In the genomic region with DNA sequence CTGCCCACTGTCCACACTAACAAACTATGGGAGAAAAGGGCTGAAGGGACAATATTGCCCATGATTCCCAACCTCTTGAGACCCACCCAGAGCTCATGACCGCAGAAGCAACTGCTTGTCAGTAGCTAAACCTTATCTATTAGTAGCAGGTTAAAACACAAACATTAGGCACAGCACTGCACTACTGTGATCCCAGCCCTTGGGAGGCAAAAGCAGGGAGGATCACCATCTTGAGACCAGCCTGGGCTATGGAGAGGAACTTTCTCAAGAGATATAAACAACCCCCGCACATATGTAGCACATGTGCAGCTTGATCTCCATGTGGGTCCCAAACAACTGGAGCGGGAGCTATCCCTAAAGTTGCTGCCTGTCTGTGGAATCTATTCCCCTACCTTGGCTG, we compare ENCODE assay signal across 19 mouse cellular contexts. TPM values are rescaled to one million over a fixed set of nuclear protein-coding genes. Genes with fewer than 3 reads are reported as not detected.
DNase-seq lines count a peak whose midpoint lies in the region; ATAC-seq and TF ChIP-seq lines count a peak whose summit lies in the region.
"Had no signal": no experiment of that assay in that cellular context is flagged by ENCODE, and none has a peak within 500 bp of the region (broad histone marks: within the 10 kb centered on the region; RNA-seq: fewer than 3 reads in every experiment).

No protein-coding gene starts in this region.

- H3K9me3 ChIP-seq in heart, embryonic 12.5 days (replicated peaks) = no peaks in the 10 kb centered on the region
- H3K9me3 ChIP-seq in MEL (replicated peaks; ENCODE audit: insufficient read depth, low read length) = no peaks in the 10 kb centered on the region
- H3K9me3 ChIP-seq in erythroblast, embryonic 14.5 days (ENCODE audit: control insufficient read depth, low read length) = no peaks in the 10 kb centered on the region
- H3K9me3 ChIP-seq in liver, postnatal 0 days (ENCODE audit: low read length) = no peaks in the 10 kb centered on the region
- H3K9me3 ChIP-seq: hindbrain, embryonic 10.5 days; limb, embryonic 12.5 days; midbrain, embryonic 15.5 days; neural tube, embryonic 13.5 days had no signal

- H3K79me2 ChIP-seq in MEL (ENCODE audit: control insufficient read depth, insufficient read depth, low read length, poor library complexity) = peaks cover 21% of the 10 kb centered on the region

- H3K4me2 ChIP-seq in heart, embryonic 12.5 days = no peak overlapping the region
- peak overlapping the region; percentile 48 for H3K4me2 ChIP-seq in liver, postnatal 0 days (ENCODE audit: low read depth, low read length)
- H3K4me2 ChIP-seq: limb, embryonic 12.5 days; midbrain, embryonic 15.5 days; neural tube, embryonic 13.5 days had no signal

- no peak for TF ChIP-seq POLR2A in MEL (IDR thresholded peaks at IDR 0.05; ENCODE audit: control insufficient read depth in 1 of 2, insufficient read depth in 1 of 2, low read depth in 1 of 2, low read length in 2 of 2, poor library complexity in 1 of 2)

- H3K27ac ChIP-seq in heart, embryonic 12.5 days (ENCODE audit: poor library complexity, severe bottlenecking) = no peak overlapping the region
- H3K27ac ChIP-seq in MEL (ENCODE audit: control insufficient read depth, low read depth, low read length) = peak overlapping the region; percentile 95
- H3K27ac ChIP-seq in liver, postnatal 0 days (ENCODE audit: low read depth) = peak overlapping the region; percentile 76
- H3K27ac ChIP-seq: gastrocnemius, adult 2 months; hindbrain, embryonic 10.5 days; limb, embryonic 12.5 days; midbrain, embryonic 15.5 days; neural tube, embryonic 13.5 days had no signal

- ATAC-seq in heart, embryonic 12.5 days (ENCODE audit: insufficient number of reproducible peaks, low FRiP score) = peak; percentile 85
- peak; percentile 99 for ATAC-seq in liver, postnatal 0 days
- ATAC-seq in activated CD4-positive, CD25-positive, alpha-beta regulatory T cell, adult 4 months = no peak
- ATAC-seq: forebrain, embryonic 14.5 days; midbrain, embryonic 15.5 days had no signal

- peak; percentile 95 to 96 for TF ChIP-seq EP300 in MEL (IDR thresholded peaks at IDR 0.05; ENCODE audit: low read depth in 1 of 2, low read length in 2 of 2)
- peak; percentile 96 for TF ChIP-seq EP300 in liver, postnatal 0 days (IDR thresholded peaks at IDR 0.05; ENCODE audit: low read depth)

- TF ChIP-seq RAD21 in MEL (IDR thresholded peaks at IDR 0.05; ENCODE audit: low read depth, low read length) = no peak

- DNase-seq in heart, postnatal 36 days = no peak
- peak; percentile 92 for DNase-seq in MEL (ENCODE audit: low read depth, low spot score)
- DNase-seq in liver, postnatal 0 days = peak; percentile 45
- no peak for DNase-seq in left cerebral cortex, postnatal 25 days (ENCODE audit: low spot score in 2 of 2)
- DNase-seq in thymus, postnatal 36 days = no peak
- DNase-seq: adrenal gland, postnatal 10 days; gastrocnemius, adult 2 months; kidney, adult 18-20 months; lung, postnatal 14 days; retina, postnatal 1 day; thymus, postnatal 4 days had no signal

- H3K9ac ChIP-seq in heart, embryonic 12.5 days = no peak overlapping the region
- peak overlapping the region; percentile 43; the same call in 1 of the 2 replicates for H3K9ac ChIP-seq in MEL (ENCODE audit: control insufficient read depth, low read depth, low read length, poor library complexity, severe bottlenecking)
- H3K9ac ChIP-seq in liver, postnatal 0 days (replicated peaks) = no peak overlapping the region
- H3K9ac ChIP-seq: limb, embryonic 12.5 days; midbrain, embryonic 15.5 days; neural tube, embryonic 13.5 days had no signal

- no peak overlapping the region for H3K4me3 ChIP-seq in heart, embryonic 12.5 days
- no peak overlapping the region for H3K4me3 ChIP-seq in MEL (ENCODE audit: control insufficient read depth in 1 of 2, insufficient read depth in 1 of 2, low read depth in 2 of 2, low read length in 2 of 2)
- peak overlapping the region; percentile 34 for H3K4me3 ChIP-seq in erythroblast, embryonic 14.5 days (replicated peaks)
- no peak overlapping the region for H3K4me3 ChIP-seq in liver, postnatal 0 days (ENCODE audit: low read depth, low read length)
- H3K4me3 ChIP-seq: gastrocnemius, adult 2 months; hindbrain, embryonic 10.5 days; limb, embryonic 12.5 days; midbrain, embryonic 15.5 days; neural tube, embryonic 13.5 days had no signal

- intact Hi-C loops in heart, postnatal 36 days (cut with DNase I) = no loop called here
- intact Hi-C loops in left cerebral cortex, postnatal 25 days (cut with DNase I) = no loop called here

- H3K27me3 ChIP-seq in heart, embryonic 12.5 days (replicated peaks) = no peaks in the 10 kb centered on the region
- no peaks in the 10 kb centered on the region for H3K27me3 ChIP-seq in MEL (ENCODE audit: control insufficient read depth in 1 of 2, insufficient read depth in 2 of 2, low read length in 2 of 2)
- H3K27me3 ChIP-seq in erythroblast, embryonic 14.5 days (ENCODE audit: control insufficient read depth) = no peaks in the 10 kb centered on the region
- no peaks in the 10 kb centered on the region for H3K27me3 ChIP-seq in liver, postnatal 0 days (ENCODE audit: insufficient read depth, low read length)
- H3K27me3 ChIP-seq: limb, embryonic 12.5 days; midbrain, embryonic 15.5 days; neural tube, embryonic 13.5 days had no signal

- peaks cover 27% of the 10 kb centered on the region for H3K36me3 ChIP-seq in heart, embryonic 12.5 days
- peaks cover 4 to 41% of the 10 kb centered on the region in 2 experiments for H3K36me3 ChIP-seq in MEL (ENCODE audit: control insufficient read depth in 1 of 2, insufficient read depth in 2 of 2, low read length in 2 of 2)
- peaks cover 46% of the 10 kb centered on the region for H3K36me3 ChIP-seq in erythroblast, embryonic 14.5 days (ENCODE audit: control insufficient read depth)
- peaks cover 20% of the 10 kb centered on the region for H3K36me3 ChIP-seq in liver, postnatal 0 days (replicated peaks; ENCODE audit: insufficient read depth, low read length)

- peaks cover 33% of the 10 kb centered on the region for H3K4me1 ChIP-seq in heart, embryonic 12.5 days (replicated peaks)
- peaks cover 23 to 37% of the 10 kb centered on the region in 2 experiments for H3K4me1 ChIP-seq in MEL (ENCODE audit: control insufficient read depth in 1 of 2, insufficient read depth in 2 of 2, low read length in 2 of 2)
- peaks cover 68% of the 10 kb centered on the region for H3K4me1 ChIP-seq in erythroblast, embryonic 14.5 days (ENCODE audit: control insufficient read depth)
- H3K4me1 ChIP-seq in liver, postnatal 0 days (ENCODE audit: insufficient read depth) = peaks cover 9% of the 10 kb centered on the region
- H3K4me1 ChIP-seq: midbrain, embryonic 15.5 days had no signal

- TF ChIP-seq CTCF in MEL (IDR thresholded peaks at IDR 0.05 in 2 of 3, conservative IDR thresholded peaks at IDR 0.05 in 1 of 3; ENCODE audit: control insufficient read depth in 1 of 3, insufficient read depth in 1 of 3, low read depth in 2 of 3, low read length in 3 of 3, poor library complexity in 1 of 3, severe bottlenecking in 1 of 3) = no peak
- TF ChIP-seq CTCF in liver, postnatal 0 days (IDR thresholded peaks at IDR 0.05; ENCODE audit: low read depth) = no peak

- 59% methylated on average over 3 of the region's 3 CpGs for WGBS in heart, embryonic 12.5 days
- 46% methylated on average over 3 of the region's 3 CpGs for WGBS in liver, postnatal 0 days (ENCODE audit: insufficient replicate concordance)

TF ChIP-seq in MEL, 35 proteins besides CTCF, POLR2A, EP300 and RAD21 (continues in another document):
- peak; percentile 99 for TF ChIP-seq TAL1 (IDR thresholded peaks at IDR 0.05; ENCODE audit: low read length)
- peak; percentile 92 for TF ChIP-seq RCOR1 (IDR thresholded peaks at IDR 0.05; ENCODE audit: low read depth, low read length)
- TF ChIP-seq TCF12 (IDR thresholded peaks at IDR 0.05; ENCODE audit: low read depth, low read length) = peak; percentile 96
- TF ChIP-seq ETS1 (IDR thresholded peaks at IDR 0.05; ENCODE audit: low read depth, low read length) = peak; percentile 86
- peak; percentile 97 for TF ChIP-seq MXI1 (IDR thresholded peaks at IDR 0.05; ENCODE audit: low read depth, low read length)
- TF ChIP-seq MYC (IDR thresholded peaks at IDR 0.05; ENCODE audit: low read depth, low read length) = peak; percentile 92
- no peak for TF ChIP-seq ZMIZ1 (IDR thresholded peaks at IDR 0.05; ENCODE audit: low read depth, low read length)

RNA-seq across cellular contexts. Expression of a gene that starts 30.1 kb away (rescaled TPM):
- polyA plus RNA-seq in heart, embryonic 12.5 days (2016; fragmentation: Nextera tagmentation; extraction: Ambion mirVana) = 29.2 and 35.2 TPM in 2 replicates
- total RNA-seq in heart, postnatal 36 days (2021) = 10 to 100 TPM; 39.3 TPM
- 38.5 and 43.1 TPM in 2 replicates for total RNA-seq in MEL (2012; rRNA removed)
- 10 to 100 TPM in 1 of 2 experiments, not detected in 1; 53.1 TPM for polyA plus RNA-seq in MEL (2012; ENCODE audit: insufficient read depth in 1 of 2, insufficient read length in 2 of 2, low read depth in 1 of 2, low replicate concordance in 2 of 2, missing spikeins in 1 of 2)
- polyA plus RNA-seq in erythroblast, embryonic 14.5 days (2012) = 4.9 and 6.1 TPM in 2 replicates
- 7.1 and 8.2 TPM in 2 replicates for polyA plus RNA-seq in liver, postnatal 0 days (2015; fragmentation: Nextera tagmentation; extraction: Ambion mirVana)
- 10 to 100 TPM; 29.5 to 32.9 TPM for total RNA-seq in left cerebral cortex, postnatal 25 days (2021)
- polyA plus RNA-seq in activated CD4-positive, CD25-positive, alpha-beta regulatory T cell, adult 4 months (2017; shearing (Covaris generic)) = 10 to 100 TPM; 24.3 to 24.7 TPM

RNA-seq across cellular contexts. Expression of a gene that starts 52.6 kb away (rescaled TPM):
- polyA plus RNA-seq in heart, embryonic 12.5 days (2016; fragmentation: Nextera tagmentation; extraction: Ambion mirVana) = 143 and 144 TPM in 2 replicates
- total RNA-seq in heart, postnatal 36 days (2021) = 10 to 100 TPM; 32.2 to 32.4 TPM
- 35.5 and 38.4 TPM in 2 replicates for total RNA-seq in MEL (2012; rRNA removed)
- polyA plus RNA-seq in MEL (2012; ENCODE audit: insufficient read depth in 1 of 2, insufficient read length in 2 of 2, low read depth in 1 of 2, low replicate concordance in 2 of 2, missing spikeins in 1 of 2) = 10 to 100 TPM in 1 of 2 experiments, not detected in 1; 95.0 TPM
- 4.9 and 11.7 TPM in 2 replicates for polyA plus RNA-seq in erythroblast, embryonic 14.5 days (2012)
- polyA plus RNA-seq in liver, postnatal 0 days (2015; fragmentation: Nextera tagmentation; extraction: Ambion mirVana) = 24.8 and 29.0 TPM in 2 replicates
- total RNA-seq in left cerebral cortex, postnatal 25 days (2021) = 100 to 1,000 TPM; 102 to 103 TPM
- polyA plus RNA-seq in activated CD4-positive, CD25-positive, alpha-beta regulatory T cell, adult 4 months (2017; shearing (Covaris generic)) = 1 to 10 TPM; 2.8 to 4.2 TPM

RNA-seq across cellular contexts. Expression of a gene that starts 58.8 kb away (rescaled TPM):
- 12.1 and 12.3 TPM in 2 replicates for polyA plus RNA-seq in heart, embryonic 12.5 days (2016; fragmentation: Nextera tagmentation; extraction: Ambion mirVana)
- 1 to 10 TPM; 8.0 to 9.3 TPM for total RNA-seq in heart, postnatal 36 days (2021)
- 6.3 and 7.2 TPM in 2 replicates for total RNA-seq in MEL (2012; rRNA removed)
- 10 to 100 TPM in 1 of 2 experiments, not detected in 1; 11.6 TPM for polyA plus RNA-seq in MEL (2012; ENCODE audit: insufficient read depth in 1 of 2, insufficient read length in 2 of 2, low read depth in 1 of 2, low replicate concordance in 2 of 2, missing spikeins in 1 of 2)
- polyA plus RNA-seq in erythroblast, embryonic 14.5 days (2012) = 0.16 and 0.23 TPM in 2 replicates
- 4.1 TPM in 2 replicates for polyA plus RNA-seq in liver, postnatal 0 days (2015; fragmentation: Nextera tagmentation; extraction: Ambion mirVana)
- 1 to 10 TPM; 2.1 to 2.2 TPM for total RNA-seq in left cerebral cortex, postnatal 25 days (2021)
- 1 to 10 TPM; 6.2 to 6.6 TPM for polyA plus RNA-seq in activated CD4-positive, CD25-positive, alpha-beta regulatory T cell, adult 4 months (2017; shearing (Covaris generic))

Comparison
In these comparisons a context has a peak if more than half of its experiments do, and no peak if none do; other contexts are left out.
1. DNase-seq: peak in MEL (single experiment) and liver, postnatal 0 days (single experiment); none in heart, postnatal 36 days (0 of 2), left cerebral cortex, postnatal 25 days (0 of 2) and thymus, postnatal 36 days (0 of 2).